Mouse (Mus musculus) liver, adult (tissue): ENCODE measurements around the gene Socs1.

Source experiments
- GATA4 ChIP-seq: IDR thresholded peaks from 2 replicates; pipeline ENCODE4 v1.6.1; 2014; ENCODE audit warnings: mild to moderate bottlenecking, low read length; ENCODE audit not compliant: insufficient replicate concordance

Socs1 gene

GRCm38 (mm10) chr16:10796034-10796433, 10.7 kb upstream of the Socs1 start, which contains the start of gene Prm2:
TSS of gene Prm2 (minus strand) at chr16:10796134.
- no peak for TF ChIP-seq GATA4

DNA sequence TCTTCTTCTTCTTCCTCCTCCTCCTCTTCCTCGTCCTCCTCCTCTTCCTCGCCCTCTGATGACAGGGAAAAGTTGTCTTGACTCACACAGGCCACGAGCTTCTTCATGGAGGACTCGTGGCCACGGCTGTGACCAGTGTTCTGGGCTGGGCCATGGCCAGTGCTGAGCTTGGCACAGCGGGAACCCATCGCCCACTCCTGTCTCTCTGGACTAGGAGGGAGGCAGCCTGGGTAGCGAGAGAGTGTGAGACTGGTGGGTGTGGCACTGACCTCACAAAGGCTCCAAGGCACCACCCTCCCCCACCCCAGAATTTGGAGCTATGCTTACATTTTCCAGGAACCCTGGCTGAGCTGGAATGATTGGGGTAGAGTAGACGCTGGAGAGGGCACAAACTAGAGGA, 5.4 kb upstream of the Socs1 start, which contains the start of gene Prm3:
Gene Prm3 (minus strand): TSS at position 213 of the 400 bp plus-strand sequence.
- TF ChIP-seq GATA4, result no peak

GRCm38 (mm10) chr16:10788866-10789265, 3.5 kb upstream of the Socs1 start:
- no peak for TF ChIP-seq GATA4

DNA sequence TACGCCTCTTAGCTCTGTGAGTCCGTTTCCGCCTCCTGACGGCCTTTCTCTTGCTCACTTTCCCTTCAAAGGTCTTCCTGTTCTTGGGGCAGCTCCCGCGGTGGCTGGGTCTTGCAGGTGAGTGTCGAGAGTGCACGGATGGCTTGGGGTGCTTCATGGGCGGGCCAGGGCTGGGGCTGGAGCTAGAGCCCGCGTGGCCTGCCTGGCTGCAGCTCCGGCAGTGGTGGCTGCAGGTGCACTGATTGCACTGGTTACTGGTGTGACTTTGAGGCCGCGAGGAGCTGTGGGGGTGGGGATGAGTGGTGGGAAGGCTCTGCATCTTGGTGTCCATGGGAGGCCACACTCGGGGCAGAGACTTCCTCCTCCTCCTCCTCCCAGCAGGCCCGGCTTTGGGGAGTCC, 2.9 kb upstream of the Socs1 start, which contains the start of gene Tnp2:
Gene Tnp2 (minus strand): TSS at position 390 of the 400 bp plus-strand sequence.
- no peak for TF ChIP-seq GATA4

GRCm38 (mm10) chr16:10787548-10788058, 2.3 kb upstream of the Socs1 start:
- TF ChIP-seq GATA4, result no peak

- no peak for TF ChIP-seq GATA4
Measured at GRCm38 (mm10) chr16:10786782-10787547, 1.6 kb upstream of the Socs1 start.

GRCm38 (mm10) chr16:10786288-10786687, 952 bp upstream of the Socs1 start:
- TF ChIP-seq GATA4, result no peak

DNA sequence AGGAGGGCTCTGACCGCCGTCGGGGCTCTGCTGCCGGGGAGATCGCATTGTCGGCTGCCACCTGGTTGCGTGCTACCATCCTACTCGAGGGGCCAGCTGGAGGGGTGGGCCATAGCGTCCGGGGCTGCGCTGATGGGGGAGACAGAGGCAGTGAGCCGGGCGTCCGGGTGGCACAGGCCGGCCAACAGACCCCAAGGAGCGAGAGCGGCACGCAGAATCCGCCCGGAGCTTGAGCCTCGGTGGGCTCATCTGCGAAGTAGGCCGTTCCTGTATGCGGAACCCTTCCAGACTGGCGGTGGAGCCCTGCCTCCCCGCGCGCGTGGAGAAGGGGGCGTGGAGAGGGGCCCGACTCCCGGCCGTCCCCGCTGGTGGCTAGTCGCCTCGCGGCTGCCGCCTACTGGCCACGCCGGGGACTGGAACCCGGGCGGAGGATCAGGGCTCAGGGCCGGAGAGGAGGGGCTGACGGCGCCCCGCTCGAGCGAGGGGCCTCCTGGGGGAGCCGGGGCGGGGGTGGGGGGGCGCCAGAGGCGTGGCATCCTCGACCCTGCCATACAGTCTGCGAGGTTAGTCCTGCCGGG, 454 bp downstream of the Socs1 start:
- no peak for TF ChIP-seq GATA4

- no peak for TF ChIP-seq GATA4
Measured at GRCm38 (mm10) chr16:10783883-10784792, 1.2 kb downstream of the Socs1 start.

GRCm38 (mm10) chr16:10783451-10783850, 1.9 kb downstream of the Socs1 start:
- no peak for TF ChIP-seq GATA4

DNA sequence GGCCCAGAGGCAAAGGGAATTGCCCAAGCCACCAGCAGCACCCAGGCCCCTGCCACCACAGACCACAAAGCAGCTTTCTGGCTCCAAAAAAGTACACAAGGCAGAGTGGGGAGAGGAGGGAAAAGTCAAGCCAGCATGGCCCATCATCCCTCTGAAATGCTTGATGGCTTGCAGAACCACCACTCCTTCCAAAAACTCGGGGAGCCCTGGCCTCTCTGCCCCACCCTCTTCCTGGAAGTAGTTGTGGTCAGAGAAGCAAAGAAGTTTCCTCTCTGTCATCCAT, 2.2 kb downstream of the Socs1 start:
- no peak for TF ChIP-seq GATA4

- no peak for TF ChIP-seq GATA4
Measured at GRCm38 (mm10) chr16:10782377-10783151, 2.8 kb downstream of the Socs1 start.

DNA sequence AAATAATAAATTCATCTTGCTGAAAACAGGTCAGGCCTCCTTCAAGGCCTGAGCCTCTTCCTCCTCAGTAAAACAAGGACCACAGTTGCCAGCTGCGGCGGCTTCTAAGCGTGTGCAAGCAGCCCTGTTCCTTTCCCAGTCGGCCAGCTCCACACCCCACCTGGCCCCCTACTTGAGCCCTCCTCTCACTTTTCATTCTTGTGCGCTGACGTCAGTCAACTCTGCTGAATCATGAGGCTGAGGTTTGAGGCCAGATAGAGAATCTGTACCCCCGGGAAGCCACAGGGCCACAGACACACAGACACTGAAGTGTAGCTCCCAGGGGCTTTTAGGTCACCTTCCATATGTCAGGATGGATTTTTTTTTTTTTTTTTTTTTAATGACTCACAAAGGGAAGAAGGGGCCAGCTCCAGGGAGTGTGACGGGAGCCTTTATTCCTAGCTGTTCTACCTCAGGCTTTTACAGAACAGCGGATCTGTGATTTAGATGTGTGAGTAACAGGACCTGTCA, 3.4 kb downstream of the Socs1 start:
- no peak for TF ChIP-seq GATA4

DNA sequence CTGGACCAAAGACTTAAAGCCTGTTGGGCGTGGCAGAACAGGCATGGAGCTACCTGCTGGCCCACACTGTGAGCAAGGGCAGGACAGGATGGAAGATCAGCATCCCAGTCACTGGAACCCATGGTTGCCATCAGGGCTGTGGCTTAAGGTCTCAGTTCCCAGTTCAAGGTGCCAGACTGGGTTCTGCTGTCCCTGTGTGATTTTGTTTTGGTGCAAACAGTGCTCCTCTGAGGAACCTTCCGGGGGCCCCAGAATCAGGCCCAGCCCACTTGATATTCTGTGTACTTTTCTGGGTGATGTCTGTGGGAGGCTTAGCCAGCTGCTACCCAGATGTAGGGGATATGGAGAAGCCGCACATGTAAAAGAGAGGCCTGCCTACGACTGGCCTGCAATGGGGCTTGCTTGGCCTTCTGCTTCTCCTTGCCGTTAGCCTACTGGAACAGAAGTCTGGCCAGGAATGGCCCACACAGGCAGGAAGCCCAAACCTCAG, 4.7 kb downstream of the Socs1 start:
- no peak for TF ChIP-seq GATA4

GRCm38 (mm10) chr16:10777579-10778160, 7.7 kb downstream of the Socs1 start:
- TF ChIP-seq GATA4, result no peak

DNA sequence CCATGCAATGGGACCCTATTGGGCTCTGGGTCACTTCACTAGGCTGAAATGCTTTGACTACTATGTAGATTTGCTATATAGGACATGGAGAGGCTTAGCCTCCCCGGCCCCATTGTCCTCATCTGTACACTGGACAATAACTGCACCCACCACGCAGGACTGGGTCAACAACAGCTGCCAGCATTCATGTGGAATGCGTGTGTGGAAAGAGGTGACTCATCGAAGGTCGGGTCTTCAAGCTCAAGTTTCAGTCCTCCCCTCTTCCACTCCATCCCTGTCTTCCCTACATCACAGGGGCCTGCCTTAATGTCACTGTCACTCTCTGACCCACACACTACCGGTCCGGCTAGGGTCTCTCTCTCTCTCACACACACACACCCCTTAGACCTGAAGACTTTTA, 9.0 kb downstream of the Socs1 start:
- TF ChIP-seq GATA4, result no peak
